Mouse (Mus musculus): ENCODE results near the gene Tns1.

The Tns1 gene

GRCm38 (mm10) chr1:73935442-73936080 is 188.7 kb downstream of the Tns1 start:
- DNase-seq (ENCODE audit: low read depth, low spot score), result no peak

GRCm38 (mm10) chr1:73933146-73933490 is 191.1 kb downstream of the Tns1 start:
- peak; percentile 60 for DNase-seq (ENCODE audit: low read depth, low spot score)

- no peak for DNase-seq (ENCODE audit: low read depth, low spot score)
These were observed 191.7 kb downstream of the Tns1 start for GRCm38 (mm10) chr1:73932421-73933145.

GRCm38 (mm10) chr1:73931851-73932250 is 192.4 kb downstream of the Tns1 start:
- DNase-seq (ENCODE audit: low read depth, low spot score), result no peak

- DNase-seq (ENCODE audit: low read depth, low spot score), result no peak
These were observed 193.7 kb downstream of the Tns1 start for GRCm38 (mm10) chr1:73930411-73931134.

GRCm38 (mm10) chr1:73929952-73930329 is 194.3 kb downstream of the Tns1 start:
- no peak for DNase-seq (ENCODE audit: low read depth, low spot score)

GRCm38 (mm10) chr1:73929211-73929951 is 194.9 kb downstream of the Tns1 start:
- DNase-seq (ENCODE audit: low read depth, low spot score), result no peak

GRCm38 (mm10) chr1:73928385-73928784 is 195.9 kb downstream of the Tns1 start:
- DNase-seq (ENCODE audit: low read depth, low spot score), result no peak

GRCm38 (mm10) chr1:73927819-73928218 is 196.4 kb downstream of the Tns1 start:
- DNase-seq (ENCODE audit: low read depth, low spot score), result no peak

GRCm38 (mm10) chr1:73926279-73926678 is 198.0 kb downstream of the Tns1 start:
- DNase-seq (ENCODE audit: low read depth, low spot score), result no peak

- no peak for DNase-seq (ENCODE audit: low read depth, low spot score)
These were observed 199.2 kb downstream of the Tns1 start for GRCm38 (mm10) chr1:73924871-73925610.

- DNase-seq (ENCODE audit: low read depth, low spot score), result no peak
These were observed 200.0 kb downstream of the Tns1 start for GRCm38 (mm10) chr1:73924210-73924609.

- DNase-seq (ENCODE audit: low read depth, low spot score), result no peak
These were observed 201.1 kb downstream of the Tns1 start for GRCm38 (mm10) chr1:73923185-73923584.

GRCm38 (mm10) chr1:73920701-73921100 is 203.5 kb downstream of the Tns1 start:
- DNase-seq (ENCODE audit: low read depth, low spot score), result no peak

GRCm38 (mm10) chr1:73919909-73920308 is 204.3 kb downstream of the Tns1 start:
- DNase-seq (ENCODE audit: low read depth, low spot score), result no peak

GRCm38 (mm10) chr1:73918001-73918400 is 206.2 kb downstream of the Tns1 start:
- DNase-seq (ENCODE audit: low read depth, low spot score), result no peak

GRCm38 (mm10) chr1:73916298-73916697 is 208.0 kb downstream of the Tns1 start:
- DNase-seq (ENCODE audit: low read depth, low spot score), result no peak

GRCm38 (mm10) chr1:73915218-73916070 is 208.8 kb downstream of the Tns1 start:
- peak; percentile 59 for DNase-seq (ENCODE audit: low read depth, low spot score)

GRCm38 (mm10) chr1:73914076-73914475 is 210.2 kb downstream of the Tns1 start:
- DNase-seq (ENCODE audit: low read depth, low spot score), result no peak
